Mouse (Mus musculus) limb, embryonic 13.5 days (tissue): Measurements from ENCODE around the gene Ifnb1. TPM values are rescaled to one million over a fixed set of nuclear protein-coding genes. Genes with fewer than 3 reads are reported as not detected.
A peak's percentile ranks its signal among the peaks of the same experiment; 100 is the strongest.

Source experiments
- ATAC-seq: fragments of 200-750 bp; cut with Nextera tagmentation; 2 replicates; pipeline ENCODE4 v1.8.0; 2017; ENCODE audit warnings: low read depth, moderate number of reproducible peaks, moderate TSS enrichment; ENCODE audit not compliant: low FRiP score
- H3K27ac ChIP-seq: fragments of 300-500 bp; sonication (generic); 2 replicates; pipeline ENCODE4 v1.5.1; 2015; ENCODE audit warnings: inconsistent platforms, mild to moderate bottlenecking, moderate library complexity
- H3K27me3 ChIP-seq: fragments of 300-500 bp; sonication (generic); 2 replicates; pipeline ENCODE4 v1.6.1; 2015; ENCODE audit warnings: mild to moderate bottlenecking, inconsistent platforms
- H3K36me3 ChIP-seq: fragments of 300-500 bp; sonication (generic); 2 replicates; pipeline ENCODE4 v1.6.1; 2015; ENCODE audit warnings: inconsistent platforms, mild to moderate bottlenecking, moderate library complexity
- H3K4me1 ChIP-seq: fragments of 300-500 bp; sonication (generic); 2 replicates; pipeline ENCODE4 v1.6.1; 2015; ENCODE audit warnings: inconsistent platforms
- H3K4me2 ChIP-seq: fragments of 300-500 bp; sonication (generic); replicated peaks from 2 replicates; pipeline ENCODE4 v1.6.1; 2015; ENCODE audit warnings: inconsistent platforms, mild to moderate bottlenecking, moderate library complexity
- H3K4me3 ChIP-seq: fragments of 300-500 bp; sonication (generic); 2 replicates; pipeline ENCODE4 v1.5.1; 2015; ENCODE audit warnings: moderate library complexity, mild to moderate bottlenecking, inconsistent platforms
- H3K9ac ChIP-seq: fragments of 300-500 bp; sonication (generic); 2 replicates; pipeline ENCODE4 v1.6.1; 2015; ENCODE audit warnings: mild to moderate bottlenecking, inconsistent platforms
- H3K9me3 ChIP-seq: fragments of 300-500 bp; sonication (generic); 2 replicates; pipeline ENCODE4 v1.6.1; 2016; ENCODE audit warnings: inconsistent platforms
- WGBS: fragments of 180-500 bp; shearing (Covaris S2); methylation state at CpG from one replicate; pipeline ENCODE4 v1.1.7; 2015; 5-methylcytosine and 5-hydroxymethylcytosine counted together
- polyA plus RNA-seq: library from polyadenylated mRNA; unstranded; fragments of >200 nt; fragmentation: Nextera tagmentation; extraction: Ambion mirVana; gene quantifications from 2 replicates; pipeline ENCODE4 v1.2.1, GENCODE M21; 2015

Ifnb1 gene
- polyA plus RNA-seq, 1 experiment from 2014 or later, result not detected

DNA sequence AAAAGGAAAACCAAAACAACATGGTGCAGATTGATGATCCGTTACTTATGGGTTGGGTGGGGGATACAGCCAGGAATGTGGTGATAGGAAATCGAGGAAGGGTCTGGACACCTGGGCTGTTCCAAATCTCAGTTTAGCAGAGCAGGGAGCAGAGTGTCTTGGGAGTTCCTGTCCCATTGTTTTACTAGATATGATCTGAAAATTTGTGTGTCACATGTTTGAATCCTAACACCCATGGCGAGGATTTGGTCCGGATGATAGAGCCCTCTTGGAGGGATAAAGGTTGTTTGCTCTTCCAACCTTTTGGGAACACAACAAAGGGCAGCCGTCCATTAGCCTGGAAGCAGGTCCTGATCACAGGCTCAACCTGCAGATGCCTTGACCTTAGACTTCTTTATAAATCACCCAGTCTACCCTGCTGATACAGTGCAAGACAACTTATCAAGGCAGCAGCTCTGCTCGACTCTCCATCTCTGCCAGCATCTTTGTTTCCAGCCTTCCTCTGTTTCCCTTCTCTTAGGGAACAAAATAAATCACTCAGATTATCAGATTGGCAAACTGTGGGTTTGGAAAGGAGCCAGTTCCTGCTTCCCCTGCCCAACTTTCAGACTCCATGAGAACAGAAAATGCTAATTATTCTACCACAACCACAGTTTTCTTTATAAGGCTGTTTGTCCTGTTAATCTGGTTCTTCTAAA is 26.1 kb downstream of the Ifnb1 start:
- H3K9me3 ChIP-seq, result no peaks in the 10 kb centered on the region
- no peak overlapping the region for H3K27ac ChIP-seq
- WGBS, result 75% methylated on average over 6 of the region's 6 CpGs
- H3K4me1 ChIP-seq, result no peaks in the 10 kb centered on the region
- H3K4me2 ChIP-seq, result no peak overlapping the region
- no peaks in the 10 kb centered on the region for H3K36me3 ChIP-seq
- H3K27me3 ChIP-seq, result no peaks in the 10 kb centered on the region
- H3K9ac ChIP-seq, result no peak overlapping the region
- no peak for ATAC-seq
- H3K4me3 ChIP-seq, result no peak overlapping the region

DNA sequence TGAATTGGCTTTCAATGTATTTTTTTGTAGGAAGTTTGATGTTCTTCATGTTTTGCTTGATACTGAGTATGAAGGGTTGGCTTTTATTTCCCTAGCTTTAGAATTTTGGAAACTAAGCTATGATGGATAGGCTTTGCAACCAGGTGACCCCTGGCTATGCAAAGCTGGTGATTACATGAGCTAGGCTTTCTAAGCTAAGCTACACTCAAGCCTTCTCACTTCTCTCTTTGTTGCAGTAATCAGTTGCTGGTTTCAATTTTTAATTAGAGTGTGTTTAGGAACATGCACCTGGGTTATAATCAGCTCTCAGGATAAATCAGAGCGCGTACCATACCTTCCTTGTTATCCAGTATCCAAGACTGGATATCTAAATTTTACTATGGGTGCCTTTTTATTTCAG is 33.0 kb downstream of the Ifnb1 start:
- no peaks in the 10 kb centered on the region for H3K9me3 ChIP-seq

DNA sequence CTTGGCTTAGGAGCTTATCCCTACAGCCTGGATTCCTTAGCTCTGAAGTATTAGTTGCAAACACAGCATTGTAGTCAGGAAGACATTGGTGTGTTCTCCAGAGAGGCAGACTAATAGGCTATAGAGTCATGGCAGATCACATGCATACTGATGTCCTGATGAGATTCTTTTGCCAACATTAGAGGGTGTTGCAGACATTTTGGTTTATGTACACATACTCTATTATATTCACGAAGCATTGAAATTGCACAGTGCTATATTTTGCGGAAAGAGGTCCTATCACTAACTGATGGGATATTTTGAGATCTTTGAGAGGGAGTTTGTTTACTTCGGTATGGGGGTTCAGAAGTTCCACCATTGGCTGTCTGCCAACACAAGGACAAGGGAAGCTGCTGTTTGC is 34.5 kb downstream of the Ifnb1 start:
- ATAC-seq, result no peak
- Histone ChIP-seq H3K9ac (no peak overlapping the region), H3K9me3 (no peaks in the 10 kb centered on the region), H3K27me3 (no peaks in the 10 kb centered on the region), H3K4me1 (no peaks in the 10 kb centered on the region), H3K27ac (no peak overlapping the region), H3K4me2 (no peak overlapping the region), H3K36me3 (no peaks in the 10 kb centered on the region), H3K4me3 (no peak overlapping the region)
- 86% methylated on average over 3 of the region's 3 CpGs for WGBS

More for the DNA sequence above, 33.0 kb downstream of the Ifnb1 start:
- Histone ChIP-seq H3K9ac (no peak overlapping the region), H3K36me3 (no peaks in the 10 kb centered on the region), H3K4me2 (no peak overlapping the region), H3K27ac (no peak overlapping the region), H3K4me3 (no peak overlapping the region), H3K4me1 (no peaks in the 10 kb centered on the region), H3K27me3 (no peaks in the 10 kb centered on the region)
- 89% methylated on average over 2 of the region's 2 CpGs for WGBS
- no peak for ATAC-seq

DNA sequence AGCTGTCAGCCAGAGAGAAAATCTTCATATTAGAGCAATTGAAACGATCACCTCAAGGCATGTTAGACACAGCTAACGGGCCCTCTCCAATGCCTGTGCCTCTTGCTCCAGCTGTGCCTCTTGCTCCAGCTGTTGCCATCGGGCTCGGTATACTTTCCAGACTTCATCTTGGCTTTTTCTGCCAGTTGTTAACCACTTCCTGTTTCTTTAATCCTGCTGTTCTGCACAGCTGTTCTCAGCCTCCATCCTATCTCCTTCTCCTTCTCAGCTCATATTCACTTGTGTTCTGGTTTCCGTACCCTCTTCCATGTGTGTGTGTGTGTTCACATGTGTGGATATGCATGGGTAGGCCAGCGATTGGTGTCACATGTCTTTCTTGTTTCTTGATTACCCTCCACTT is 42.4 kb downstream of the Ifnb1 start:
- Histone ChIP-seq H3K27ac (no peak overlapping the region), H3K27me3 (no peaks in the 10 kb centered on the region), H3K4me3 (no peak overlapping the region), H3K9me3 (no peaks in the 10 kb centered on the region), H3K9ac (no peak overlapping the region), H3K36me3 (no peaks in the 10 kb centered on the region), H3K4me2 (no peak overlapping the region), H3K4me1 (peaks cover 20% of the 10 kb centered on the region)
- WGBS, result 28% methylated on average over 6 of the region's 6 CpGs
- ATAC-seq, result peak; percentile 57; the same call in 1 of the 2 replicates

DNA sequence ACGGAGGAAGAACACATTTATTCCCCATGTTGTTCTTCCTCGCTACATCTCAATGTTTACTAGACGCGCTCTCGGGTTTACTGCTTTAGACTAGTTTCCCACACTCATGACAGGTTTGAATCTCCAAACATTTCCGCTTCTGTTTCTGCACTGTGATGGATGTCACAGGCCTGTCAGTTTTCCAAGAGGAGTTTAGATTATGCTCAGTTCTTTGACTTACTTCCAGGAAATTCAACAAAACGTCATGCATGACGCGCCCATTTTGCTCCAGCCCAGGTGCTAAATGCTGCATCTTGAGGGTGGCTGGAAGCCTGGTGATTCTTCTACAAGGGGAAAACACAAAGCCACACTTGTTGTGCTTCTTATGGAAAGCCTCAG is 43.8 kb downstream of the Ifnb1 start:
- no peak overlapping the region for H3K27ac ChIP-seq
- no peaks in the 10 kb centered on the region for H3K36me3 ChIP-seq
- H3K4me3 ChIP-seq, result no peak overlapping the region
- no peak overlapping the region for H3K9ac ChIP-seq
- ATAC-seq, result no peak
- H3K4me1 ChIP-seq, result peaks cover 20% of the 10 kb centered on the region
- no peaks in the 10 kb centered on the region for H3K27me3 ChIP-seq
- H3K4me2 ChIP-seq, result no peak overlapping the region
- no peaks in the 10 kb centered on the region for H3K9me3 ChIP-seq
- 80% methylated on average over 9 of the region's 9 CpGs for WGBS

DNA sequence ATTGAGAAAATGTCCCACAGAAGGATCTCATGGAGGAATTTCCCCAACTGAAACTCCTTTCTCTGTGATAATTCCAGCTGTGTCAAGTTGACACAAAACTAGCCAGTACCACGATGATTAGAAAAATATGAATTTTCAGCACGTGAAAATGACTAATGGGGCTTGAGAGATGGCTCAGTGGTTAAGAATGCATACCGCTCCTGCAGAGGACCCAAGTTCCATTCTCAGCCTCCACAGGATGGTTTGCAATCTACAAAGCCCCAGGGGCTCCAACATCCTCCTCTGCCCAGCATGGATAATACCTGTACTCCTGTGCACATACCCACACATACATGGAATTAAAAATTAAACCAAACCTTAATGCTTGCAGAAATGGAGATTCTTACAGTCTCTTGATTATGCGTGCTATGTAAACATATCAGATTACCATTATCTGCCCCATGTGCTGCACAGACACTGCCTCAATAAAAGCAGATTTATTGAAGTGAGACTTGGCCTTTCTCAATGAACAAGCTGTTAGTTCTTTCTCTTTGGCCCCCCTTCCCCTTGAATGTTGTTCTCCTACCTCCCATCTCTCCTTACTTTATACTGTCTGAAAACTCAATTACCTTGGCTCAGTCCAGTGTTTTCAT is 44.3 kb downstream of the Ifnb1 start:
- Histone ChIP-seq H3K4me1 (peaks cover 20% of the 10 kb centered on the region), H3K9me3 (no peaks in the 10 kb centered on the region), H3K36me3 (no peaks in the 10 kb centered on the region), H3K4me2 (no peak overlapping the region), H3K27ac (no peak overlapping the region), H3K27me3 (no peaks in the 10 kb centered on the region), H3K4me3 (no peak overlapping the region), H3K9ac (no peak overlapping the region)
- WGBS, result 76% methylated on average over 4 of the region's 4 CpGs
- no peak for ATAC-seq

DNA sequence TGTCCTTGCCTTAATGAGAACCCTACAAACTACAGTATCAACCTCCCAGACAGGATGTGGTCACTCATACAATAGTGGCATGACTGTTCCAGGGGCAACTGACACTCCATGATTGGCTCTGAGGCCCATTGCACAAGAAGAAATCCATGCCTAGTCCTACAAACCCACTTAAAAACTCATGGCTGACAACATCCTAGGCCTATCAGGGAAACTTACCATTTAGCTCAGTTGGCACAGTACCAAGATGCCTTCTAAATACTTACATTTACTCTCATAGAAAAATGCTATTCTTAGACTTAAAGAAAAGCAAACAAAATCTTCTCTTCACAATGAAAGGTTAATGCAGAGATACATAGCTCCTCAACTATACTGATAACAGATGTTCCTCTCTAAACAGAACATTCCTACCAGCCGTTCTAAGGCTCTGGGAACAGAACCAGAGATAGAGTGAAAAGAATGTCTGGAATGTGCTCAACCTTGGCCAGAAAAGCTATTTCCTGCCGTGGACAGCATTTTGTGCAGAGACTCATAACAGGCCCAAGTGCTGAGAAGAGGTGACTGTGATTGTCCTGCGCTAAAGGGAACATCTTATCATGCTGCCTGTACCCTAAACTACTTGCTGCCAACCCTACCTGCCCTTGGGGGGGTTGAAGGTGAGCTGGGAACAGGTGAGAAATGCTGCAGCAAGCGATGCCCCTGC is 45.9 kb downstream of the Ifnb1 start:
- Histone ChIP-seq H3K36me3 (no peaks in the 10 kb centered on the region), H3K4me2 (no peak overlapping the region), H3K9ac (no peak overlapping the region), H3K27ac (peak overlapping the region; percentile 53; the same call in 1 of the 2 replicates), H3K4me3 (no peak overlapping the region), H3K9me3 (no peaks in the 10 kb centered on the region), H3K27me3 (no peaks in the 10 kb centered on the region), H3K4me1 (peaks cover 20% of the 10 kb centered on the region)
- 43% methylated on average over 4 of the region's 4 CpGs for WGBS
- ATAC-seq, result 0 out of 2 replicates have a peak, but pooled peaks have one; percentile 37

DNA sequence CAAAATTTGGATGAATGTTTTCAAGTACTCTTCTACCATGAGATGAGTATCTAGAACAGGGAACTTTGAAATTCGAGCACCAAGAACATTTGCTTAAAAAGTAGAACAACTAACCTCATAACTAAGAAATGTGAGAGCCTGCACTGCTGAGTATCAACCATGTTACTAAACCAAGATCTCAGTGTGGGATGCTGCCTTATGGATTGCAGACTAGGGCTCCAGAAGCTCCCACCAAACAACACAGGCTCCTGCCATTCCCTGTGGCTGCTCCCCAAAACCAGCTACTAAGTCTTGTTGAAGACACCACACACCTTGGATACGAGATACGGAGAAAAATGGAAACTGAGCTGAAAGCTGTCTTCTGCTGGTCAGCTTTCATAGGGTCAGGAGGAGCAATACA is 46.5 kb downstream of the Ifnb1 start:
- no peak overlapping the region for H3K27ac ChIP-seq
- no peak overlapping the region for H3K4me3 ChIP-seq
- no peak overlapping the region for H3K9ac ChIP-seq
- H3K9me3 ChIP-seq, result no peaks in the 10 kb centered on the region
- peaks cover 20% of the 10 kb centered on the region for H3K4me1 ChIP-seq
- no peak overlapping the region for H3K4me2 ChIP-seq
- H3K27me3 ChIP-seq, result no peaks in the 10 kb centered on the region
- 89% methylated on average over 3 of the region's 3 CpGs for WGBS
- ATAC-seq, result no peak
- no peaks in the 10 kb centered on the region for H3K36me3 ChIP-seq

Other genes with a start within 250 kb of the Ifnb1 start
- gene Hacd4, start 83.8 kb downstream of the Ifnb1 start, polyA plus RNA-seq, result 6.8 TPM in 2 replicates
- gene Ifna15, start 35.5 kb upstream of the Ifnb1 start, polyA plus RNA-seq, result not detected in 2 replicates
- not detected in 2 replicates for gene Ifna14, start 49.0 kb upstream of the Ifnb1 start, polyA plus RNA-seq
- gene Ifna9, start 69.6 kb upstream of the Ifnb1 start, polyA plus RNA-seq, result not detected in 2 replicates
- gene Ifna12, start 80.6 kb upstream of the Ifnb1 start, polyA plus RNA-seq, result not detected in 2 replicates
- not detected in 2 replicates for gene C87499, start 111.6 kb upstream of the Ifnb1 start, polyA plus RNA-seq
- not detected in 2 replicates for gene Ifna13, start 121.7 kb upstream of the Ifnb1 start, polyA plus RNA-seq
- not detected in 2 replicates for gene Ifna16, start 154.2 kb upstream of the Ifnb1 start, polyA plus RNA-seq
- not detected in 2 replicates for gene Ifna2, start 161.1 kb upstream of the Ifnb1 start, polyA plus RNA-seq
- gene Ifnab, start 168.6 kb upstream of the Ifnb1 start, polyA plus RNA-seq, result not detected in 2 replicates
- 1.0 and 1.1 TPM in 2 replicates for gene Gm26566, start 199.0 kb upstream of the Ifnb1 start, polyA plus RNA-seq
- gene Klhl9, start 199.7 kb upstream of the Ifnb1 start, polyA plus RNA-seq, result 123 and 130 TPM in 2 replicates
- not detected in 2 replicates for gene Gm13271, start 232.1 kb upstream of the Ifnb1 start, polyA plus RNA-seq
- 0.34 and 0.45 TPM in 2 replicates for gene Gm13283, start 237.3 kb upstream of the Ifnb1 start, polyA plus RNA-seq